Mouse (Mus musculus): ENCODE measurements around the gene Stac2. TPM values are rescaled to one million over a fixed set of nuclear protein-coding genes. Genes with fewer than 3 reads are reported as not detected.

Stac2 gene
- total RNA-seq, 2 experiments from 2014 or later: 0.15 to 0.25 TPM

GRCm38 (mm10) chr11:98050940-98051339, 2.3 kb downstream of the Stac2 start:
- DNase-seq: no peak

- no peak for DNase-seq
Observed at GRCm38 (mm10) chr11:98050520-98050815, 2.8 kb downstream of the Stac2 start.

- DNase-seq: no peak
Observed at GRCm38 (mm10) chr11:98049672-98050519, 3.4 kb downstream of the Stac2 start.

- DNase-seq: peak; percentile 48 to 50
Observed at GRCm38 (mm10) chr11:98047745-98048144, 5.5 kb downstream of the Stac2 start.

- DNase-seq: no peak
Observed at GRCm38 (mm10) chr11:98046466-98046865, 6.8 kb downstream of the Stac2 start.

- DNase-seq: no peak
Observed at GRCm38 (mm10) chr11:98045596-98045995, 7.7 kb downstream of the Stac2 start.

GRCm38 (mm10) chr11:98044074-98044473, 9.2 kb downstream of the Stac2 start:
- DNase-seq: no peak

- no peak for DNase-seq
Observed at GRCm38 (mm10) chr11:98042741-98043140, 10.5 kb downstream of the Stac2 start.

GRCm38 (mm10) chr11:98040975-98041374, 12.3 kb downstream of the Stac2 start:
- DNase-seq: no peak

GRCm38 (mm10) chr11:98037871-98038270, 15.4 kb downstream of the Stac2 start:
- no peak for DNase-seq

- DNase-seq: peak; percentile 55 to 57
Observed at GRCm38 (mm10) chr11:98035977-98036377, 17.3 kb downstream of the Stac2 start.

- DNase-seq: no peak
Observed at GRCm38 (mm10) chr11:98034840-98035239, 18.4 kb downstream of the Stac2 start.

GRCm38 (mm10) chr11:98034061-98034460, 19.2 kb downstream of the Stac2 start:
- no peak for DNase-seq

- peak; percentile 61 to 91 for DNase-seq
Observed at GRCm38 (mm10) chr11:98031443-98031770, 21.9 kb downstream of the Stac2 start.

- no peak for DNase-seq
Observed at GRCm38 (mm10) chr11:98030701-98031442, 22.4 kb downstream of the Stac2 start.

GRCm38 (mm10) chr11:98027785-98028184, 25.5 kb downstream of the Stac2 start:
- no peak for DNase-seq

GRCm38 (mm10) chr11:98027297-98027688, 26.0 kb downstream of the Stac2 start:
- DNase-seq: no peak

- DNase-seq: peak; percentile 92 to 96
Observed at GRCm38 (mm10) chr11:98026570-98027296, 26.5 kb downstream of the Stac2 start, which contains the start of gene Rpl19. Rpl19 (plus strand) TSS chr11:98026710.

- DNase-seq: no peak
Observed at GRCm38 (mm10) chr11:98026248-98026569, 27.1 kb downstream of the Stac2 start.

GRCm38 (mm10) chr11:98024516-98024915, 28.7 kb downstream of the Stac2 start:
- no peak for DNase-seq

GRCm38 (mm10) chr11:98022555-98023371, 30.5 kb downstream of the Stac2 start, which contains the start of gene Cacnb1:
Cacnb1 (minus strand) TSS chr11:98023034.
- peak; percentile 69 to 76 for DNase-seq

- no peak for DNase-seq
Observed at GRCm38 (mm10) chr11:98022253-98022554, 31.1 kb downstream of the Stac2 start.

Data from heart, adult 18-20 months (tissue).